Mouse (Mus musculus) spleen, postnatal 10 days (tissue): ENCODE results near the gene Cbarp.

Experiments used
- DNase-seq, 2 experiments: peaks; one replicate each; pipeline ENCODE4 v3.0.0; 2021 to 2022; ENCODE audit warnings: low spot score in 2 of 2

Cbarp gene

GRCm38 (mm10) chr10:80157141-80157929, 16.7 kb upstream of the Cbarp start:
- DNase-seq, result no peak

- DNase-seq, result no peak
Observed at GRCm38 (mm10) chr10:80156752-80157053, 16.1 kb upstream of the Cbarp start.

GRCm38 (mm10) chr10:80156002-80156751, 15.5 kb upstream of the Cbarp start:
- no peak for DNase-seq

GRCm38 (mm10) chr10:80155277-80155676, 14.6 kb upstream of the Cbarp start:
- DNase-seq, result no peak

- DNase-seq, result no peak
Observed at GRCm38 (mm10) chr10:80154384-80154783, 13.7 kb upstream of the Cbarp start.

- DNase-seq, result no peak
Observed at GRCm38 (mm10) chr10:80153713-80154112, 13.1 kb upstream of the Cbarp start.

- peak in 1 of 2 experiments; percentile 57 for DNase-seq
Observed at GRCm38 (mm10) chr10:80152873-80153260, 12.2 kb upstream of the Cbarp start.

- peak; percentile 47 to 53 for DNase-seq
Observed at GRCm38 (mm10) chr10:80152071-80152872, 11.6 kb upstream of the Cbarp start.

- peak; percentile 63 to 73 for DNase-seq
Observed at GRCm38 (mm10) chr10:80151211-80152034, 10.8 kb upstream of the Cbarp start.

- DNase-seq, result peak; percentile 71 to 73
Observed at GRCm38 (mm10) chr10:80150226-80151210, 9.9 kb upstream of the Cbarp start.

- peak; percentile 86 to 94 for DNase-seq
Observed at GRCm38 (mm10) chr10:80149291-80150225, 8.9 kb upstream of the Cbarp start.

- DNase-seq, result peak; percentile 93 to 96
Observed at GRCm38 (mm10) chr10:80148610-80149290, 8.1 kb upstream of the Cbarp start.

- DNase-seq, result peak; percentile 71 to 74
Observed at GRCm38 (mm10) chr10:80147719-80148601, 7.3 kb upstream of the Cbarp start, which contains the start of gene Midn. Gene Midn (plus strand): TSS chr10:80148272.

GRCm38 (mm10) chr10:80147146-80147718, 6.6 kb upstream of the Cbarp start:
- DNase-seq, result peak in 1 of 2 experiments; percentile 42

- peak; percentile 32 to 53 for DNase-seq
Observed at GRCm38 (mm10) chr10:80146568-80147011, 6.0 kb upstream of the Cbarp start.

- DNase-seq, result peak in 1 of 2 experiments; percentile 77
Observed at GRCm38 (mm10) chr10:80145896-80146295, 5.3 kb upstream of the Cbarp start.
